1 mouse cellular context compared by ENCODE assay signal in the genomic region with DNA sequence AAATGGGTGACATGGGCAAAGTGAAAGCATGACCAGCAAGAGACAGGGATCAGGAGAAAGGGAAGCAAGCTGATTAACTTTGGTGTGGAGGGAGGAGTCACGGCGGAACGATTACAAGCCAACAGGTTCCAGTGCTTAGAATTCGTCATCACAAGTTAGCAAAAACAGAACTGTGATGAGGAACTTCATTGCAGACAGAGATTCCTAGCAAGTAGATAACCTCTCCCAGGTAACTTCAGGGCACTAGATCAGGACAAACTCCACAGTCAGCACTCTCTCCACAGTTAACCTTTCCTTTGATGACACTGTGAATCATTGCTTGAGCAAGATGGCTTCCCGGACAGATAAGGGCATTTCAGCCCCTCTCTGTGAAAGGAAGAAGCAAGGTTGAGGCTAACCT.
TF ChIP-seq lines count a peak whose summit lies in the region.

No protein-coding gene starts in this region.

TF ChIP-seq in MEL, 35 proteins besides CTCF, POLR2A, EP300 and RAD21 (continued from another document):
- TF ChIP-seq E2F4 (IDR thresholded peaks at IDR 0.05; ENCODE audit: borderline replicate concordance, low read depth, low read length) (no peak), RCOR1 (IDR thresholded peaks at IDR 0.05; ENCODE audit: low read depth, low read length) (no peak), GABPA (IDR thresholded peaks at IDR 0.05; ENCODE audit: low read depth, low read length) (no peak), ZNF384 (IDR thresholded peaks at IDR 0.05; ENCODE audit: low read depth, low read length) (no peak), ETS1 (IDR thresholded peaks at IDR 0.05; ENCODE audit: low read depth, low read length) (no peak)
